Mouse (Mus musculus) olfactory bulb, adult 2 months (tissue): ENCODE data around the gene Gm5148.

Experiments
- CTCF ChIP-seq: fragments of 200-500 bp; IDR thresholded peaks from 2 replicates; pipeline ENCODE4 v1.5.1; 2012; ENCODE audit warnings: low read depth, mild to moderate bottlenecking, low read length, moderate library complexity; ENCODE audit not compliant: insufficient read depth
- POLR2A ChIP-seq: fragments of 200-500 bp; IDR thresholded peaks from 2 replicates; pipeline ENCODE4 v1.6.1; 2012; ENCODE audit warnings: mild to moderate bottlenecking, low read depth, low read length, moderate library complexity; ENCODE audit not compliant: insufficient read depth

- TF ChIP-seq CTCF, result no peak
- TF ChIP-seq POLR2A, result no peak
Measured at GRCm38 (mm10) chr3:37739996-37740395, 15.7 kb upstream of the Gm5148 start.
